Mouse (Mus musculus) heart, postnatal 0 days (tissue): ENCODE measurements at regions not wholly inside any gene's neighbourhood (a gene's known extent, or its start where the extent isn't known, plus 50 kb on each side); places are given as distances from the start of the nearest gene placed in this dataset.

Experiments used
- CTCF ChIP-seq: IDR thresholded peaks from 2 replicates; pipeline ENCODE4 v1.5.1; 2016; ENCODE audit warnings: antibody characterized with exemption, control low read depth, low read depth
- EP300 ChIP-seq: IDR thresholded peaks from 2 replicates; pipeline ENCODE4 v1.6.1; 2016; ENCODE audit warnings: antibody characterized with exemption, low read depth

DNA sequence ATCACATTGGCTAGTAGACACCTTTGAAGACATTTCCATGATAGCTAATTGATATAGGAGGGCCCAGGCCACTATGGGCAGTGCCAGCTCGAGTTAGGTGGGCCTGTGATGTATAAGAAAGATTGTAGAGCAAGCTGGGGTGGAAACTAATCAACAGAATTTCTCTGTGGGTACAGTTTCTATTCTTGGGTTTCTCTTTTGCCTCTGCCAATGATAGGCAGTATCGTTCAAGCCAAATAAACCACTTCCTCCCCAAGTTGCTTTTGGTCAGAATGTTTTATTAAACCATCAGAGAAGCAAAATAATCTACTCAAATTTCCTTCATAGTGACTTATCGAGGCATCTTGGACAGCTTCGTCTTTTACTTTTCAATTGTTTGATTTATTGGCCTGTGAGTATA lies 90.3 kb downstream of the Ankrd50 start:
- no peak for TF ChIP-seq CTCF
- no peak for TF ChIP-seq EP300
